Mouse (Mus musculus) midbrain, embryonic 12.5 days (tissue): Measurements from ENCODE around the gene Ppp1r12c. TPM values are rescaled to one million over a fixed set of nuclear protein-coding genes. Genes with fewer than 3 reads are reported as not detected.

Source experiments
- ATAC-seq: fragments of 200-750 bp; cut with Nextera tagmentation; 2 replicates; pipeline ENCODE4 v1.8.0; 2017; ENCODE audit warnings: low read depth, moderate TSS enrichment, moderate library complexity; ENCODE audit not compliant: low FRiP score
- H3K27ac ChIP-seq: fragments of 300-500 bp; sonication (generic); replicated peaks from 2 replicates; pipeline ENCODE4 v1.5.1; 2016; ENCODE audit warnings: mild to moderate bottlenecking
- H3K27me3 ChIP-seq: fragments of 300-500 bp; sonication (generic); 2 replicates; pipeline ENCODE4 v1.6.1; 2016; ENCODE audit warnings: mild to moderate bottlenecking
- H3K36me3 ChIP-seq: fragments of 300-500 bp; sonication (generic); 2 replicates; pipeline ENCODE4 v1.6.1; 2016
- H3K4me1 ChIP-seq: fragments of 300-500 bp; sonication (generic); 2 replicates; pipeline ENCODE4 v1.6.1; 2016
- H3K4me2 ChIP-seq: fragments of 300-500 bp; sonication (generic); replicated peaks from 2 replicates; pipeline ENCODE4 v1.6.1; 2016; ENCODE audit warnings: mild to moderate bottlenecking, moderate library complexity
- H3K4me3 ChIP-seq: fragments of 300-500 bp; sonication (generic); 2 replicates; pipeline ENCODE4 v1.5.1; 2016; ENCODE audit warnings: mild to moderate bottlenecking
- H3K9ac ChIP-seq: fragments of 300-500 bp; sonication (generic); replicated peaks from 2 replicates; pipeline ENCODE4 v1.6.1; 2016; ENCODE audit warnings: mild to moderate bottlenecking, moderate library complexity
- H3K9me3 ChIP-seq: fragments of 300-500 bp; sonication (generic); 2 replicates; pipeline ENCODE4 v1.6.1; 2016; ENCODE audit warnings: mild to moderate bottlenecking
- WGBS: fragments of 180-500 bp; shearing (Covaris S2); methylation state at CpG from one replicate; pipeline ENCODE4 v1.1.7; 2016; 5-methylcytosine and 5-hydroxymethylcytosine counted together
- polyA plus RNA-seq: library from polyadenylated mRNA; unstranded; fragments of >200 nt; fragmentation: Nextera tagmentation; extraction: Ambion mirVana; gene quantifications from 2 replicates; pipeline ENCODE4 v1.2.1, GENCODE M21; 2016

The Ppp1r12c gene
- polyA plus RNA-seq, 1 experiment from 2014 or later = 61.2 TPM

GRCm38 (mm10) chr7:4478796-4479291 lies 22.6 kb downstream of the Ppp1r12c start:
- 1% methylated on average over 16 of the region's 16 CpGs for WGBS
- peak overlapping the region; percentile 58 for H3K9ac ChIP-seq
- no peaks in the 10 kb centered on the region for H3K9me3 ChIP-seq
- H3K4me3 ChIP-seq = peak overlapping the region; percentile 51
- peaks cover 45% of the 10 kb centered on the region for H3K27me3 ChIP-seq
- peak; percentile 7 for ATAC-seq
- H3K4me1 ChIP-seq = peaks cover 18% of the 10 kb centered on the region
- H3K36me3 ChIP-seq = peaks cover 32% of the 10 kb centered on the region
- H3K27ac ChIP-seq = peak overlapping the region; percentile 87
- H3K4me2 ChIP-seq = peak overlapping the region; percentile 78

- Histone ChIP-seq H3K9ac (peak overlapping the region; percentile 68), H3K27ac (peak overlapping the region; percentile 87), H3K4me3 (peak overlapping the region; percentile 51), H3K9me3 (no peaks in the 10 kb centered on the region), H3K4me2 (peak overlapping the region; percentile 78), H3K4me1 (peaks cover 18% of the 10 kb centered on the region), H3K27me3 (peaks cover 51% of the 10 kb centered on the region), H3K36me3 (peaks cover 25% of the 10 kb centered on the region)
- peak; percentile 99 for ATAC-seq
- WGBS = under 1% methylated on average over 39 of the region's 39 CpGs
Measured at GRCm38 (mm10) chr7:4478021-4478795, 23.3 kb downstream of the Ppp1r12c start.

- peaks cover 82% of the 10 kb centered on the region for H3K27me3 ChIP-seq
- ATAC-seq = no peak
- no peaks in the 10 kb centered on the region for H3K9me3 ChIP-seq
- no peak overlapping the region for H3K9ac ChIP-seq
- H3K27ac ChIP-seq = no peak overlapping the region
- WGBS = 16% methylated on average over 19 of the region's 19 CpGs
- H3K36me3 ChIP-seq = no peaks in the 10 kb centered on the region
- H3K4me3 ChIP-seq = no peak overlapping the region
- H3K4me2 ChIP-seq = no peak overlapping the region
- H3K4me1 ChIP-seq = peaks cover 12% of the 10 kb centered on the region
Measured at GRCm38 (mm10) chr7:4473940-4474339, 27.5 kb downstream of the Ppp1r12c start.

- WGBS = 1% methylated on average over 24 of the region's 24 CpGs
- H3K4me3 ChIP-seq = peak overlapping the region; percentile 38
- no peak overlapping the region for H3K27ac ChIP-seq
- peaks cover 77% of the 10 kb centered on the region for H3K27me3 ChIP-seq
- peak overlapping the region; percentile 55 for H3K4me2 ChIP-seq
- ATAC-seq = peak; percentile 83
- no peaks in the 10 kb centered on the region for H3K9me3 ChIP-seq
- H3K4me1 ChIP-seq = no peaks in the 10 kb centered on the region; the same call in 1 of the 2 replicates
- no peaks in the 10 kb centered on the region for H3K36me3 ChIP-seq
- H3K9ac ChIP-seq = no peak overlapping the region
Measured at GRCm38 (mm10) chr7:4471179-4471555, 30.3 kb downstream of the Ppp1r12c start.

- Histone ChIP-seq H3K4me3 (peak overlapping the region; percentile 38), H3K4me1 (no peaks in the 10 kb centered on the region; the same call in 1 of the 2 replicates), H3K27ac (no peak overlapping the region), H3K36me3 (no peaks in the 10 kb centered on the region), H3K27me3 (peaks cover 71% of the 10 kb centered on the region), H3K4me2 (peak overlapping the region; percentile 55), H3K9me3 (no peaks in the 10 kb centered on the region), H3K9ac (peak overlapping the region; percentile 20)
- WGBS = 3% methylated on average over 35 of the region's 35 CpGs
- peak; percentile 72 for ATAC-seq
Measured at GRCm38 (mm10) chr7:4470275-4471178, 31.0 kb downstream of the Ppp1r12c start.

- no peaks in the 10 kb centered on the region; the same call in 1 of the 2 replicates for H3K4me1 ChIP-seq
- 74% methylated on average over 3 of the region's 3 CpGs for WGBS
- H3K27ac ChIP-seq = no peak overlapping the region
Measured at GRCm38 (mm10) chr7:4467801-4468200, 33.7 kb downstream of the Ppp1r12c start.

GRCm38 (mm10) chr7:4464194-4464824 lies 37.2 kb downstream of the Ppp1r12c start:
- ATAC-seq = no peak
- Histone ChIP-seq H3K27ac (no peak overlapping the region), H3K27me3 (peaks cover 14% of the 10 kb centered on the region), H3K4me2 (no peak overlapping the region), H3K9ac (no peak overlapping the region), H3K4me3 (no peak overlapping the region), H3K9me3 (no peaks in the 10 kb centered on the region), H3K36me3 (no peaks in the 10 kb centered on the region), H3K4me1 (no peaks in the 10 kb centered on the region)
- WGBS = 10% methylated on average over 12 of the region's 12 CpGs

More at GRCm38 (mm10) chr7:4467801-4468200, 33.7 kb downstream of the Ppp1r12c start:
- no peak for ATAC-seq
- no peak overlapping the region for H3K9ac ChIP-seq
- no peaks in the 10 kb centered on the region for H3K9me3 ChIP-seq
- H3K27me3 ChIP-seq = peaks cover 49% of the 10 kb centered on the region
- no peak overlapping the region for H3K4me3 ChIP-seq
- H3K36me3 ChIP-seq = no peaks in the 10 kb centered on the region
- H3K4me2 ChIP-seq = no peak overlapping the region

GRCm38 (mm10) chr7:4460576-4461434 lies 40.7 kb downstream of the Ppp1r12c start, which contains the start of gene Eps8l1:
Eps8l1 (plus strand) TSS chr7:4460674.
- H3K4me1 ChIP-seq = no peaks in the 10 kb centered on the region
- WGBS = 69% methylated on average over 13 of the region's 16 CpGs
- no peaks in the 10 kb centered on the region for H3K36me3 ChIP-seq
- peak within 1 kb of the TSS; percentile 34 for H3K4me2 ChIP-seq
- peaks cover 6% of the 10 kb centered on the region; the same call in 1 of the 2 replicates for H3K27me3 ChIP-seq
- peak within 1 kb of the TSS; percentile 10; the same call in 1 of the 2 replicates for H3K4me3 ChIP-seq
- H3K27ac ChIP-seq = no peak within 1 kb of the TSS
- no peak within 1 kb of the TSS for H3K9ac ChIP-seq
- H3K9me3 ChIP-seq = no peaks in the 10 kb centered on the region
- ATAC-seq = 0 out of 2 replicates have a peak, but pooled peaks have one; percentile 27

GRCm38 (mm10) chr7:4452644-4453043 lies 48.8 kb downstream of the Ppp1r12c start:
- Histone ChIP-seq H3K4me2 (no peak overlapping the region), H3K9me3 (no peaks in the 10 kb centered on the region), H3K4me1 (no peaks in the 10 kb centered on the region), H3K4me3 (no peak overlapping the region), H3K36me3 (no peaks in the 10 kb centered on the region), H3K27ac (no peak overlapping the region), H3K27me3 (no peaks in the 10 kb centered on the region), H3K9ac (no peak overlapping the region)
- WGBS = 34% methylated on average over 4 of the region's 4 CpGs
- no peak for ATAC-seq

GRCm38 (mm10) chr7:4449211-4449610 lies 52.3 kb downstream of the Ppp1r12c start:
- 0 out of 2 replicates have a peak, but pooled peaks cover 6% of the 10 kb centered on the region for H3K4me1 ChIP-seq
- H3K27ac ChIP-seq = no peak overlapping the region
- H3K36me3 ChIP-seq = no peaks in the 10 kb centered on the region
- H3K9me3 ChIP-seq = no peaks in the 10 kb centered on the region
- H3K9ac ChIP-seq = no peak overlapping the region
- no peak overlapping the region for H3K4me3 ChIP-seq
- ATAC-seq = no peak
- 14% methylated on average over 2 of the region's 2 CpGs for WGBS
- no peak overlapping the region for H3K4me2 ChIP-seq
- no peaks in the 10 kb centered on the region for H3K27me3 ChIP-seq

- Histone ChIP-seq H3K4me3 (no peak overlapping the region), H3K9ac (no peak overlapping the region), H3K4me1 (0 out of 2 replicates have a peak, but pooled peaks cover 6% of the 10 kb centered on the region), H3K27me3 (no peaks in the 10 kb centered on the region), H3K27ac (no peak overlapping the region), H3K9me3 (no peaks in the 10 kb centered on the region), H3K4me2 (no peak overlapping the region), H3K36me3 (peaks cover 7% of the 10 kb centered on the region)
- no peak for ATAC-seq
- WGBS = 91% methylated on average over 3 of the region's 3 CpGs
Measured at GRCm38 (mm10) chr7:4448439-4448838, 53.0 kb downstream of the Ppp1r12c start.
